Mouse (Mus musculus): ENCODE measurements around the gene Ripor1. TPM values are rescaled to one million over a fixed set of nuclear protein-coding genes. Genes with fewer than 3 reads are reported as not detected.

The Ripor1 gene
- polyA plus RNA-seq, 1 experiment, result 0.23 TPM

DNA sequence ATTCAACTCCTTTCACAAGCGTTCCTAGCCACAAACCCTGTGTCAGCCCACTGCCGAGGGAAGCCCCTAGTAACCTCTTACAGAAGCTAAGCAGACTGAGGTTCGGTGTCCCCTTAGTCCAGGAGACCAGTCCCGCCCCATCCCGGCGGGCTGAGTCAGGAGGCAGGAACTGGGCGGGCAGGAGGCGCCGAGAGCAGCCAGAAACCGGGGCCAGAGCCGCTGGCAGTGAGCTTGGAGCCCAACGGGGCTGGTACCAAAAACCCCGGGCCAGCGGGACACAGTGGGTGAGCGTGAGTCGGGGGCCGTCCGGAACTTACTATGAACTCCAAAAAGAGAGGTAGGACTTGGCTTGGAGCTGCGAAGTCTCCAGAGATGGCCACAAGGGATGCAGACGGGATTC is 8.0 kb downstream of the Ripor1 start:
- Histone ChIP-seq H3K27me3 (ENCODE audit: control insufficient read depth) (peaks cover 28% of the 10 kb centered on the region), H3K4me1 (ENCODE audit: control insufficient read depth) (peaks cover 53% of the 10 kb centered on the region), H3K9me3 (ENCODE audit: control insufficient read depth, low read length) (no peaks in the 10 kb centered on the region), H3K4me3 (replicated peaks) (no peak overlapping the region), H3K36me3 (ENCODE audit: control insufficient read depth) (peaks cover 35% of the 10 kb centered on the region)
- TF ChIP-seq TAL1 (IDR thresholded peaks at IDR 0.05; ENCODE audit: low read length), result no peak
- no peak for TF ChIP-seq GATA1 (IDR thresholded peaks at IDR 0.05; ENCODE audit: low read length)

DNA sequence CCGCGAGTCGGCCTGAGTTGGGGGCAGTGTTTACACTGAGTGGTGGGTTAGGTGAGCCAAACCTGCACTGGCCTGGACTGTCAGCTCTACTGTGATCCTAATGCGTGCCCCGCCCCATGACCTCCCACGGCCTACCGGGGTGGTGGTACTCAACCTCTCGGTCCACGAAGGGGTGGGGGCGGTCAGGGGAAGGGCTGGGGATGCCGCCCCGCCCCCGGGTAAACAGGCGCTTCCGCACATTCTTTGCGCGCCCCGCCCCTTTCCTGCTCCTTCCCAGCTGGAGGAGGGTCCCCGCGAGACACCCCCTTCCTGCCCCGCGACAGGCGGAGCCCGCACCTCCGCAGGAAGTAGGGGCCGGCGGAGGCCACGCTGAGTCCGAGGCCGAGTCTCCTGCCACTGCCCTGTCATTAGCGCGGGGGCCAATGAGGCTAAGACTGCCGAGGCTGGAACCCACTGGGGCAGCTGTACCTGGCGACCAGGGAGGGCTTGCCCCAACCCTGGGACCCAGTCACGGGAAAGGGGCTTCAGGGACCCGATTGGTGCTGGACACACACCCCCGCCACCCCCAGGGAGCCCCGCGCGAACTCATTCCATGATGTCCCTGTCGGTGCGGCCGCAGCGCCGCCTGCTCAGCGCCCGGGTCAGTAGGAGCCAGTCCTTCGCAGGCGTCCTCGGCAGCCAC is 8.9 kb downstream of the Ripor1 start:
- peaks cover 28% of the 10 kb centered on the region for H3K27me3 ChIP-seq (ENCODE audit: control insufficient read depth)
- H3K36me3 ChIP-seq (ENCODE audit: control insufficient read depth), result peaks cover 45% of the 10 kb centered on the region
- no peak for TF ChIP-seq TAL1 (IDR thresholded peaks at IDR 0.05; ENCODE audit: low read length)
- TF ChIP-seq GATA1 (IDR thresholded peaks at IDR 0.05; ENCODE audit: low read length), result no peak
- H3K9me3 ChIP-seq (ENCODE audit: control insufficient read depth, low read length), result no peaks in the 10 kb centered on the region
- peaks cover 45% of the 10 kb centered on the region for H3K4me1 ChIP-seq (ENCODE audit: control insufficient read depth)
- peak overlapping the region; percentile 36 for H3K4me3 ChIP-seq (replicated peaks)

DNA sequence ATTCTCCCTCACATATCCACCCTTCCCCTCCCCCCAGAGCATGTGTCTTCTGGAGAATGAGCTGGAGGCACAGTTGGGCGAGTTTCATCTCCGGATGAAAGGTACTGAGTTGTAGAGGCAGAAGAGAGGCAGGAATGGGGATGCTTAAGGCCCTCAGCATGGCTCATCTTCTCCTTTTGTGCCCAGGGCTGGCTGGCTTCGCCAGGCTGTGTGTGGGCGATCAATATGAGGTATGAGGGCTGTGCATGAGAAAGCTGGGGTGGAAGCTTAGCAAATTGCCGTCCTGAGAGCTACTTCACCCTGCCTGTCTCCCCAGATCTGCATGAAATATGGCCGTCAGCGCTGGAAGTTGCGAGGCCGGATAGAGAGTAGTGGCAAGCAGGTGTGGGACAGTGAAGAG is 10.9 kb downstream of the Ripor1 start:
- TF ChIP-seq GATA1 (IDR thresholded peaks at IDR 0.05; ENCODE audit: low read length), result no peak
- no peak for TF ChIP-seq TAL1 (IDR thresholded peaks at IDR 0.05; ENCODE audit: low read length)
- Histone ChIP-seq H3K4me3 (replicated peaks) (no peak overlapping the region), H3K4me1 (ENCODE audit: control insufficient read depth) (peaks cover 25% of the 10 kb centered on the region), H3K9me3 (ENCODE audit: control insufficient read depth, low read length) (no peaks in the 10 kb centered on the region), H3K27me3 (ENCODE audit: control insufficient read depth) (peaks cover 28% of the 10 kb centered on the region), H3K36me3 (ENCODE audit: control insufficient read depth) (peaks cover 61% of the 10 kb centered on the region)

DNA sequence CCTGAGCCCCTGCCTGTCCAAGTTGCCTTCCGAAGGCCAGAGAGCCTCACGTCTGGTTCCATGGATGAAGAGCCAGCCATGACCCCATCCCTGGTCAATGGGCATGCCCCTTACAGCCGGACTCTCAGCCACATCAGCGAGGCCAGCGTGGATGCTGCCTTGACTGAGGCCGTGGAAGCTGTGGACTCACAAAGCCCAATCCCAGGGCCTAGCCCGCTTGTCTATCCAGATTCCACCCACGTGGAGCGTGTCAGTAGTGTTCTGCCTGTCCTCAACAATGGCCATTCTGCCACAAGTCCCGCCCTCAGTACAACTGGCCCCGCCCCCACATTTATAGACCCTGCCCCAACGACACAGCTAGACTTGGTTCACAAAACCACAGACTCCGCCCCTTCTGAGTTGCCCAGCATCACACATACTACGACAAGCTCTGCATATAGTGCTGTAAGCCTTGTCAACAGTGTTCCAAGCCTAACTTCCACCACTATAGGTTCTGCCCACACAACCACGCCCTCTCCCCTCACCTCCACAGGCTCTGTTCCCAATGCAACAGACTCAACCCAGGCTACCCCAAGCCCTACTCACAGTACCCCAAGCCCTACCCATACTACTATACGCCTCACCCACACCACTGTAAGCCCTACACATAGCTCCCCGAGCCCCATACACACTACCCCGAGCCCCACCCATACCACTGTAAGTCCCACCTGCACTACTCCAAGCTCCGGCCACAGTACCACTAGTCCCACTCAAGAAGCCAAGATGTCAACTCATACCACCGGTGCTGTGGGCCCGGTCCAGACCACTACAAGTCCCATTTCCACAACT is 12.6 kb downstream of the Ripor1 start:
- Histone ChIP-seq H3K4me1 (ENCODE audit: control insufficient read depth) (peaks cover 23% of the 10 kb centered on the region), H3K36me3 (ENCODE audit: control insufficient read depth) (peaks cover 75% of the 10 kb centered on the region)

DNA sequence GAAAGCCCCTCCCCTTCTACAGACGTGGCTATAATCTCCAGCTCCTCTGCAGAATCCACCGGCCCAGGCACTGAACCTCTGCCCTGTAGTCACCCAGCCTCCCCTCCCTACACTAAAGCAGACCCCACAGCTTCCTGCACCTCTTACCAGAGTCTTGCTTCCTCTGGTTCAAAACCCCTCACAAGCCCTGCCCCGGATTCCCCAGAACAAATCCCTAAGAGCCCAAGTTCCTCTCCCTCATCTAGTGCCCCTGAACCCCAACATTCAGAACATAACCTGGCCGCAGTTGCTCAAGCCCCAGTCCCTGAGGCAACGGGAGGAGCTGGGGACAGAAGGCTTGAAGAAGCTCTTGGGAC is 13.2 kb downstream of the Ripor1 start:
- Histone ChIP-seq H3K4me1 (ENCODE audit: control insufficient read depth) (peaks cover 21% of the 10 kb centered on the region), H3K9me3 (ENCODE audit: control insufficient read depth, low read length) (no peaks in the 10 kb centered on the region), H3K4me3 (replicated peaks) (no peak overlapping the region), H3K36me3 (ENCODE audit: control insufficient read depth) (peaks cover 79% of the 10 kb centered on the region), H3K27me3 (ENCODE audit: control insufficient read depth) (peaks cover 13% of the 10 kb centered on the region)
- TF ChIP-seq TAL1 (IDR thresholded peaks at IDR 0.05; ENCODE audit: low read length), result no peak
- TF ChIP-seq GATA1 (IDR thresholded peaks at IDR 0.05; ENCODE audit: low read length), result no peak

More for the DNA sequence above, 12.6 kb downstream of the Ripor1 start:
- H3K9me3 ChIP-seq (ENCODE audit: control insufficient read depth, low read length), result no peaks in the 10 kb centered on the region
- peaks cover 19% of the 10 kb centered on the region for H3K27me3 ChIP-seq (ENCODE audit: control insufficient read depth)
- TF ChIP-seq TAL1 (IDR thresholded peaks at IDR 0.05; ENCODE audit: low read length) (no peak), GATA1 (IDR thresholded peaks at IDR 0.05; ENCODE audit: low read length) (no peak)
- H3K4me3 ChIP-seq (replicated peaks), result no peak overlapping the region

DNA sequence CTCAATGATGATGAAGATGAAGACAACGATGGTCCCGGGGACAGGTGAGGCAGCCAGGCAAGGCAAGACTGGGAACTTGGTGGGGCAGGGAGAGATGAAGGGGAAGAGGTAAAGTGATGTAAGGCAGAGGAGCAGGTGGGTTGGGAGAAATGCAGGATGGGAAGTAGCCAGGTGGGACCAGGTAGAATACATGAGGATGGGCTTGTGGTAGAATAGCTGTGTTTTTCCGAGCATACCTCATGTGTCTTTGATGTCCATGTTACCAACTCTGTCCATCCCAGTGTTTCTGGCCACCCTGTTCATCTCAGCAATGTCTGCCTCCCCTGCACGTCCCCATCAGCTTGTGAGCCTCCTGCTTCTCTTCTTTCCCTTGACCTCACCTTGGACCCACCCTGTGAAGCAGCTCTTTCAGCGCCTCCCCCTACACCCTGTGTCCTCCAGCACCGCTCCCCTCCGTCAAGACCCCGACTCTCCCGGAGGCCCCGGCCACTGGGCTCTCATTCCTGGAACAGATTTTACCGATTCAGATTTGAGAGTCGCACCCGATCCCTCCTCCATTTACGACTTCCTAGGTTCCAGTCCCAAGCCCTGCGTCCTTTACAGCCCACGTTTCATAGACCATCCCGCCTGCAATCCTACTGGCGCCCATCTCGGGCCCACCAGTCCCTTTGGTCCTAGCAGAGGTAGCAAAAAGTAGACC is 14.0 kb downstream of the Ripor1 start:
- H3K27me3 ChIP-seq (ENCODE audit: control insufficient read depth), result peaks cover 5% of the 10 kb centered on the region
- TF ChIP-seq TAL1 (IDR thresholded peaks at IDR 0.05; ENCODE audit: low read length), result no peak
- H3K9me3 ChIP-seq (ENCODE audit: control insufficient read depth, low read length), result no peaks in the 10 kb centered on the region
- peaks cover 17% of the 10 kb centered on the region for H3K4me1 ChIP-seq (ENCODE audit: control insufficient read depth)
- no peak overlapping the region for H3K4me3 ChIP-seq (replicated peaks)
- H3K36me3 ChIP-seq (ENCODE audit: control insufficient read depth), result peaks cover 86% of the 10 kb centered on the region

DNA sequence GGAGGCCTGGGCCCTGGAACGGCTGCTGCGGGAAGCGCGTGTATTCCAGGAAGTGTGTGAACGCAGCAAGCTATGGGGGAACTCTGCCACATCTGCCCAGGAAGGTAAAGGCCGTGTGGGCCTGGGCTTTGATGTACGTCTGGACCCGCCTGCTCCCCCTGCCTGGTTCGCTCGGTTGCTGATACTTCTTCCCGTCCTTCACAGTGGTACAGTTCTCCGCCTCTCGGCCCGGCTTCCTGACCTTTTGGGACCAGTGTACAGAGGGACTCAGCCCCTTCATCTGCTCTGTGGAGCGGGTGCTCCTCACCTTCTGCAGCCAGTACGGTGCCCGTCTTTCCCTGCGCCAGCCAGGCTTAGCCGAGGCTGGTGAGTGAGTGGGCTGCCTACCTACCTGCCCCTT is 15.2 kb downstream of the Ripor1 start:
- Histone ChIP-seq H3K27me3 (ENCODE audit: control insufficient read depth) (no peaks in the 10 kb centered on the region), H3K36me3 (ENCODE audit: control insufficient read depth) (peaks cover 87% of the 10 kb centered on the region), H3K4me3 (replicated peaks) (no peak overlapping the region), H3K4me1 (ENCODE audit: control insufficient read depth) (peaks cover 12% of the 10 kb centered on the region), H3K9me3 (ENCODE audit: control insufficient read depth, low read length) (no peaks in the 10 kb centered on the region)
- TF ChIP-seq GATA1 (IDR thresholded peaks at IDR 0.05; ENCODE audit: low read length) (no peak), TAL1 (IDR thresholded peaks at IDR 0.05; ENCODE audit: low read length) (no peak)

DNA sequence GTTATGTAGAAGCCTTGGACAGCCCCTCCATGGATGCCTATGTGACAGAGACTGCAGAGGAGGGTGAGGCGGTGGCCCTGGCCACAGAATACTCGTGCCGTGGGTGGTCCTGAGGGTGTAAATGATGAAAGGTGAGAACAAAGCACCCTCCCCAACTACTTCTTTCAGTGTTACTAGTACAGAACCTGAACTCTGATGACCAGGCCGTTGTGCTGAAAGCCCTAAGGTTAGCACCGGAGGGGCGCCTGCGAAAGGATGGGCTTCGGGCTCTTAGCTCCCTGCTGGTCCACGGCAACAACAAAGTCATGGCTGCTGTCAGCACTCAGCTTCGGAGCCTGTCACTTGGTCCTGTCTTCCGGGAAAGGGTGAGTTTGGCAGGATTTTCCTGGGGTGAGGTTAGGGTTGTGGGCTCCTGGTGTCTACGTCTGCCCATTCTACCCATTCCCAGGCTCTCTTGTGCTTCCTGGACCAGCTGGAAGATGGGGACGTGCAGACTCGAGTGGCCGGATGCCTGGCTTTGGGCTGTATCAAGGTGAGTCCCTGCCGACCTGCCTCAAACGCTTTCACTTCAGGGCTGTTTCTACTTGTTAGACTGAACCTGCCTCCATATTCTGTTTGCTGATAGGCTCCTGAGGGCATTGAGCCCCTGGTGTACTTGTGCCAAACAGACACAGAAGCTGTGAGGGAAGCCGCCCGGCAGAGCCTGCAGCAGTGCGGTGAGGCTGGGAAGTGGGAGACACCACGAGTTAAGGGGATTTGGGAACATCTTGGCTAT is 16.1 kb downstream of the Ripor1 start:
- no peak for TF ChIP-seq GATA1 (IDR thresholded peaks at IDR 0.05; ENCODE audit: low read length)
- TF ChIP-seq TAL1 (IDR thresholded peaks at IDR 0.05; ENCODE audit: low read length), result no peak

More for the DNA sequence above, 16.1 kb downstream of the Ripor1 start:
- no peak overlapping the region for H3K4me3 ChIP-seq (replicated peaks)
- peaks cover 78% of the 10 kb centered on the region for H3K36me3 ChIP-seq (ENCODE audit: control insufficient read depth)
- H3K27me3 ChIP-seq (ENCODE audit: control insufficient read depth), result no peaks in the 10 kb centered on the region
- H3K9me3 ChIP-seq (ENCODE audit: control insufficient read depth, low read length), result no peaks in the 10 kb centered on the region
- H3K4me1 ChIP-seq (ENCODE audit: control insufficient read depth), result peaks cover 12% of the 10 kb centered on the region
